Mouse (Mus musculus) ES-E14 (cell line): ENCODE data around the gene Amotl2. TPM values are rescaled to one million over a fixed set of nuclear protein-coding genes. Genes with fewer than 3 reads are reported as not detected.

Source experiments
- DNase-seq: peaks from one replicate; pipeline ENCODE4 v3.0.0-alpha.2; 2013; ENCODE audit warnings: low read depth, low spot score
- H3K27ac ChIP-seq: 2 replicates; pipeline ENCODE4 v1.5.1; 2012; ENCODE audit warnings: low read depth, mild to moderate bottlenecking, low read length, moderate library complexity, mixed read lengths; ENCODE audit not compliant: poor library complexity, insufficient read depth, severe bottlenecking
- H3K36me3 ChIP-seq: 2 replicates; pipeline ENCODE4 v1.6.1; 2012; ENCODE audit warnings: mild to moderate bottlenecking, low read length, moderate library complexity, mixed read lengths; ENCODE audit not compliant: control insufficient read depth, poor library complexity, insufficient read depth, severe bottlenecking
- H3K4me1 ChIP-seq, 2 experiments: fragments of 150-350 bp in 1 of 2; sonication (generic) in 1 of 2; 2 replicates each; pipeline ENCODE4 v1.6.1; 2012; ENCODE audit warnings: low read length in 2 of 2, mild to moderate bottlenecking in 1 of 2, mixed read lengths in 1 of 2; ENCODE audit not compliant: control insufficient read depth in 2 of 2, insufficient read depth in 2 of 2, poor library complexity in 1 of 2
- H3K4me3 ChIP-seq, 2 experiments: fragments of 150-350 bp in 1 of 2; sonication (generic) in 1 of 2; 2 replicates each; pipeline ENCODE4 v1.5.1; 2012; ENCODE audit warnings: low read length in 2 of 2, low read depth in 1 of 2, mild to moderate bottlenecking in 1 of 2, mixed read lengths in 1 of 2; ENCODE audit not compliant: insufficient read depth in 1 of 2, poor library complexity in 1 of 2, severe bottlenecking in 1 of 2
- H3K9ac ChIP-seq: 2 replicates; pipeline ENCODE4 v1.6.1; 2012; ENCODE audit warnings: low read depth, mild to moderate bottlenecking, low read length, mixed read lengths; ENCODE audit not compliant: poor library complexity, insufficient read depth, severe bottlenecking
- H3K9me3 ChIP-seq: fragments of 150-350 bp; sonication (generic); 2 replicates; pipeline ENCODE4 v1.6.1; 2012; ENCODE audit warnings: low read depth, mild to moderate bottlenecking, low read length; ENCODE audit not compliant: control insufficient read depth, insufficient read depth
- CHD2 ChIP-seq: IDR thresholded peaks from 2 replicates; pipeline ENCODE4 v1.6.1; 2014; ENCODE audit warnings: mild to moderate bottlenecking, low read depth, low read length, inconsistent platforms
- HCFC1 ChIP-seq: IDR thresholded peaks from 2 replicates; pipeline ENCODE4 v1.6.1; 2012; ENCODE audit warnings: low read length, inconsistent platforms, borderline replicate concordance; ENCODE audit not compliant: insufficient read depth
- MAFK ChIP-seq: IDR thresholded peaks from 2 replicates; pipeline ENCODE4 v1.6.1; 2014; ENCODE audit warnings: mild to moderate bottlenecking, low read depth, low read length, inconsistent platforms; ENCODE audit not compliant: insufficient read depth
- ZC3H11A ChIP-seq: IDR thresholded peaks from 2 replicates; pipeline ENCODE4 v1.6.1; 2012; ENCODE audit warnings: low read depth, mild to moderate bottlenecking, inconsistent platforms, low read length, borderline replicate concordance
- ZNF384 ChIP-seq: IDR thresholded peaks from 2 replicates; pipeline ENCODE4 v1.6.1; 2012; ENCODE audit warnings: low read depth, low read length, inconsistent platforms
- in situ Hi-C, 2 experiments: fragments of 600-800 bp; cut with MboI; formaldehyde crosslinking; loops; one replicate each; pipeline ENCODE4 v1.15.1; 2025; ENCODE audit warnings: low sequenced_read_pairs in 2 of 2, inconsistent platforms in 1 of 2; ENCODE audit not compliant: unreplicated experiment in 2 of 2
- total RNA-seq: library from RNA; depleted of rRNA; stranded (reverse); fragments of 300-350 nt; gene quantifications from 2 replicates; pipeline ENCODE4 v1.2.3, GENCODE M21; 2012

The Amotl2 gene
- total RNA-seq, 1 experiment = 161 TPM

DNA sequence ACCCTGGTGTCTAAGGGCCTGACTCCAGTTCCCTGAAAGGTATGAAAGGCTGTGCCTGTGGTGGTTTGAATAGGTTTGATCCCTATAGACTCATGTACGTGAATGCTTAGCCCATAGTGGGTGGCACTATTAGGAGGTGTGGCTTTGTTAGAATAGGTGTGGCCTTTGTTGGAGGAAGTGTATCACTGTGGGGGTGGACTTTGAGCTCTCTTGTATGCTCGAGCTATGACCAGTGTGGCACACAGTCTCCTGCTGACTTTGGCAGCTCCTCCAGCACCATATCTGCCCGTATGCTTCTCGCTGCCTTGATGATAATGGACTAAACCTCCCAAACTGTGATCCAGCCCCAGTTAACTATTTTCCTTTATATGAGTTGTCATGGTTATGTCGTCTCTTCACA is 40.5 kb upstream of the Amotl2 start:
- no peak overlapping the region for H3K4me3 ChIP-seq
- H3K9ac ChIP-seq = no peak overlapping the region
- H3K9me3 ChIP-seq = no peaks in the 10 kb centered on the region
- H3K36me3 ChIP-seq = no peaks in the 10 kb centered on the region
- in situ Hi-C loops = no loop called here
- peaks cover 0 to 2% of the 10 kb centered on the region in 2 experiments; a peak in 1 of 4 replicates for H3K4me1 ChIP-seq
- H3K27ac ChIP-seq = no peak overlapping the region
- TF ChIP-seq HCFC1 (no peak), ZNF384 (no peak), ZC3H11A (no peak), MAFK (no peak), CHD2 (no peak)
- no peak for DNase-seq

DNA sequence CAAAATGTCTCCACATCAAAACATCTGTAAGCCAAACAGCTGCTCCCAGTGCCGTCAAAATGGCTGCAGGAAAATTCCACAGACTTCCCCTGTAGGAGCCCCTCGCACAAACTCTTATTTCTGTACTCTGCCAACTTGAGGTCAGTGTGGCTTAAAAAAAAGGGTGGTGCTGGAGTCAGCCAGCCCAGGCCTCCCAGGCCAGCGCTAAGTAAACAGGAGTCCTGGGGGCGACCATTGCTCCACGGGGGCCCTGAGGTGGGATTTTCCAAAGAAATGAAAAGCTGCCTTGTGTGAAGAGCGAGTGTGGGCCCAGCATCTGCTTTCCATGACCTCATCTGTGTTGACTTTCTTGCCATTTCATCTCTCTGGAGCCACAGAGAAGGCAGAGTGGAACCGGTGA is 35.0 kb upstream of the Amotl2 start:
- in situ Hi-C loops = no loop called here

DNA sequence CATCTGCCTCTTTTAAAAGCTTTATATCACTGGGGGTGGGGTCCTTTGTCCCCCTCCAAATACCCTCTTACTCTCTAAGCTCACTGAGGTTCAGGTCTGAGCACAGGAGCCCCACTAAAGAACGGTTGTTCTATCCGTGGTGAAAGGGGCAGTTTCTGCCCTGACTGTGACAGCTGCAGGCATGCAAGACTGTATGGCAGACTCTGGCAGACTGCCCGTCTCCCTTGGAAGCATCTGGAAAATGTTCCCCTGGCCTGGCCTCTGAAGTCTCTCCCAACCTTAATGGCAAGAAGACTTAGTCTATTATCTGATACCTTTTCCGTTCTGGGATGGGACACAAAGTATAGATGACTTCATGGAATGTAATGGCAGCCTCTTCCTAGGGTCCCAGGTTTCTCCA is 28.5 kb upstream of the Amotl2 start:
- Histone ChIP-seq H3K27ac (no peak overlapping the region), H3K9ac (no peak overlapping the region), H3K9me3 (no peaks in the 10 kb centered on the region), H3K4me1 (peaks cover 5 to 15% of the 10 kb centered on the region in 2 experiments), H3K36me3 (no peaks in the 10 kb centered on the region), H3K4me3 (no peak overlapping the region)
- no peak for DNase-seq
- in situ Hi-C loops = no loop called here
- TF ChIP-seq MAFK (no peak), ZNF384 (no peak), ZC3H11A (no peak), HCFC1 (no peak), CHD2 (no peak)

More for the DNA sequence above, 35.0 kb upstream of the Amotl2 start:
- TF ChIP-seq ZNF384 = no peak
- no peak for TF ChIP-seq MAFK
- no peak for TF ChIP-seq HCFC1
- no peak for TF ChIP-seq ZC3H11A
- TF ChIP-seq CHD2 = no peak
- H3K4me1 ChIP-seq = no peaks in the 10 kb centered on the region
- no peaks in the 10 kb centered on the region for H3K36me3 ChIP-seq
- H3K9me3 ChIP-seq = no peaks in the 10 kb centered on the region
- H3K4me3 ChIP-seq = no peak overlapping the region
- H3K9ac ChIP-seq = no peak overlapping the region
- H3K27ac ChIP-seq = no peak overlapping the region
- no peak for DNase-seq

DNA sequence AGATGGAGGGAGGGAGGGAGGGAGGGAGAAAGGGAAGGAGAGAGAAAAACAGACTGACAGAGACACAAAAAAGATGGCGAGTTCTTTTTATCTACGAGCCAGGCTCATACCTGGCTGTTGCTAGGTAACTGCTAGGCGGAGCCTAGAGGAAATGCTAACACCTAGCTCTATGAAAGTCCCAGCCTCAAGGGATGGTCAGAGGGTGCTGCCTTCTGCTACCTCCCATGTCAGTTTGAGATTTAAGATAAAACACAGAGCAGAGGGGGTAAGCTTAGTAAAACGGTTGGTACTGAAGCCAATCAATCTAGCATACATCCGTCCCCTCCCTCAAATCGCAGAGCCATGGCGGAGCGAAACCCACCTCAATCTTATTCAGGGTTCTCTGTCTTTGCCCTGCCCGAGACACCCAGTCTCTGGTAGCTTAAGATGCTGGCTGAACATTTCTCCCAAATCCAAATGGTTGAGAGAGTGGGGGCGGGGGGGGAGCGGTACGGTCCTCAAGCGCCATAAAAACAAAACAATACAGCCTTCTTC is 27.0 kb upstream of the Amotl2 start:
- no peaks in the 10 kb centered on the region for H3K9me3 ChIP-seq
- H3K36me3 ChIP-seq = no peaks in the 10 kb centered on the region
- peaks cover 14 to 22% of the 10 kb centered on the region in 2 experiments for H3K4me1 ChIP-seq
- H3K9ac ChIP-seq = peak overlapping the region; percentile 27
- TF ChIP-seq ZC3H11A (no peak), CHD2 (no peak), MAFK (no peak), ZNF384 (no peak), HCFC1 (no peak)
- H3K4me3 ChIP-seq = peak overlapping the region; percentile 61 to 62
- in situ Hi-C loops = no loop called here
- peak; percentile 40 for DNase-seq
- peak overlapping the region; percentile 90 for H3K27ac ChIP-seq
